8 mouse cellular contexts compared by ENCODE assay signal in genomic region chr4:135855536-135856222, GRCm38 (mm10). TPM values are rescaled to one million over a fixed set of nuclear protein-coding genes. Genes with fewer than 3 reads are reported as not detected.
DNase-seq lines count a peak whose midpoint lies in the region; ATAC-seq and TF ChIP-seq lines count a peak whose summit lies in the region.

Gene Srsf10 (plus strand): TSS chr4:135855747.

- no peak for TF ChIP-seq CTCF in ES-Bruce4 (IDR thresholded peaks at IDR 0.05; ENCODE audit: low read depth, low read length)
- TF ChIP-seq CTCF in lung, adult 2 months (IDR thresholded peaks at IDR 0.05; ENCODE audit: insufficient read depth, low read length): no peak

- H3K36me3 ChIP-seq in ES-Bruce4 (ENCODE audit: control insufficient read depth, insufficient read depth, low read length, poor library complexity, severe bottlenecking): peaks cover 25% of the 10 kb centered on the region
- no peaks in the 10 kb centered on the region for H3K36me3 ChIP-seq in forebrain, embryonic 14.5 days (ENCODE audit: control insufficient read depth, insufficient read depth, low read length)

- peak; percentile 99 for DNase-seq in forebrain, embryonic 14.5 days (ENCODE audit: low spot score)
- peak; percentile 96 to 97 for DNase-seq in heart, postnatal 14 days
- DNase-seq in layer of hippocampus, adult 18-20 months (ENCODE audit: low spot score in 2 of 2): peak; percentile 93 to 96
- peak; percentile 94 for DNase-seq in lung, adult 2 months
- DNase-seq in thymus, adult 18-20 months: peak; percentile 94 to 95

- peak within 1 kb of the TSS; percentile 100 for H3K4me3 ChIP-seq in ES-Bruce4 (ENCODE audit: low read depth, low read length)
- H3K4me3 ChIP-seq in forebrain, embryonic 14.5 days (ENCODE audit: low read depth, low read length): peak within 1 kb of the TSS; percentile 94
- H3K4me3 ChIP-seq in lung, adult 2 months (replicated peaks; ENCODE audit: extremely low read depth, low read depth, low read length): peak within 1 kb of the TSS; percentile 99

- TF ChIP-seq POLR2A in ES-Bruce4 (IDR thresholded peaks at IDR 0.05; ENCODE audit: insufficient read depth, low read length): peak; percentile 45
- peak; percentile 74; the same call in 1 of the 2 replicates for TF ChIP-seq POLR2A in lung, adult 2 months (IDR thresholded peaks at IDR 0.05; ENCODE audit: borderline replicate concordance, extremely low read depth, low read depth, low read length)

- ATAC-seq in cerebellum, adult (ENCODE audit: insufficient number of reproducible peaks, low FRiP score, low TSS enrichment): peak; percentile 88
- ATAC-seq in forebrain, embryonic 14.5 days: peak; percentile 96
- ATAC-seq in neutrophil, adult 5-6 weeks (ENCODE audit: extremely low read depth, insufficient number of reproducible peaks, low FRiP score, poor library complexity, severe bottlenecking): peak; percentile 87

- peak within 1 kb of the TSS; percentile 65 for H3K4me2 ChIP-seq in forebrain, embryonic 14.5 days (ENCODE audit: low read length)

- H3K9me3 ChIP-seq in ES-Bruce4 (replicated peaks; ENCODE audit: control insufficient read depth, insufficient read depth, low read length, poor library complexity, severe bottlenecking): no peaks in the 10 kb centered on the region
- no peaks in the 10 kb centered on the region for H3K9me3 ChIP-seq in forebrain, embryonic 14.5 days (replicated peaks; ENCODE audit: control insufficient read depth, low read length)

- under 1% methylated on average over 53 of the region's 67 CpGs for WGBS in forebrain, embryonic 14.5 days
- WGBS in lung, adult 2 months: under 1% methylated on average over 65 of the region's 67 CpGs

- peak within 1 kb of the TSS; percentile 92 for H3K27ac ChIP-seq in ES-Bruce4 (ENCODE audit: insufficient read depth, low read length)
- peak within 1 kb of the TSS; percentile 99 for H3K27ac ChIP-seq in forebrain, embryonic 14.5 days (ENCODE audit: low read depth, low read length)

- TF ChIP-seq EP300 in ES-Bruce4 (IDR thresholded peaks at IDR 0.05; ENCODE audit: insufficient read depth, low read depth, low read length): no peak

- no peaks in the 10 kb centered on the region for H3K27me3 ChIP-seq in ES-Bruce4 (ENCODE audit: control insufficient read depth, insufficient read depth, low read length, poor library complexity, severe bottlenecking)
- H3K27me3 ChIP-seq in forebrain, embryonic 14.5 days (replicated peaks; ENCODE audit: control insufficient read depth, insufficient read depth, low read length): no peaks in the 10 kb centered on the region

- peak within 1 kb of the TSS; percentile 79 for H3K9ac ChIP-seq in ES-Bruce4 (ENCODE audit: low read depth, poor library complexity, severe bottlenecking)
- H3K9ac ChIP-seq in forebrain, embryonic 14.5 days (ENCODE audit: low read length): peak within 1 kb of the TSS; percentile 89

- H3K4me1 ChIP-seq in ES-Bruce4 (ENCODE audit: control insufficient read depth, insufficient read depth, low read length): no peaks in the 10 kb centered on the region
- H3K4me1 ChIP-seq in forebrain, embryonic 14.5 days (ENCODE audit: control insufficient read depth, insufficient read depth, low read length): peaks cover 24% of the 10 kb centered on the region
- peaks cover 7% of the 10 kb centered on the region for H3K4me1 ChIP-seq in lung, adult 2 months (ENCODE audit: control insufficient read depth, insufficient read depth, low read length)

- intact Hi-C loops in heart, postnatal 14 days (cut with DNase I): loop anchor here (1.0 kb wide), 1 partner anchor 17 kb away; no protein-coding TSS in a partner anchor

RNA-seq across cellular contexts. Expression of gene Srsf10, which starts in this region (rescaled TPM):
- 293 and 302 TPM in 2 replicates for polyA plus RNA-seq in ES-Bruce4 (2011; ENCODE audit: insufficient read depth, insufficient read length, low read depth, missing spikeins)
- polyA plus RNA-seq in forebrain, embryonic 14.5 days (2014; fragmentation: Nextera tagmentation; extraction: Ambion mirVana): 259 and 304 TPM in 2 replicates
- 10 to 100 TPM; 48.1 to 59.7 TPM for total RNA-seq in heart, postnatal 14 days (2021)
- 10 to 100 TPM; 83.8 to 87.8 TPM for total RNA-seq in layer of hippocampus, adult 18-20 months (2021)
- polyA plus RNA-seq in lung, adult 2 months (2012; rRNA removed): 72.6 and 84.9 TPM in 2 replicates
- total RNA-seq in neutrophil, adult 5-6 weeks (2017): 306 and 325 TPM in 2 replicates

Comparison
In these comparisons a context has a peak if more than half of its experiments do, and no peak if none do; other contexts are left out.
1. Peak in every context shown above with its lines: DNase-seq, ATAC-seq, H3K4me3 ChIP-seq and H3K27ac ChIP-seq.